Mouse (Mus musculus) granulocyte monocyte progenitor cell, adult 5-6 weeks (primary cell): ENCODE measurements around the gene Runx1. TPM values are rescaled to one million over a fixed set of nuclear protein-coding genes. Genes with fewer than 3 reads are reported as not detected.
A peak's percentile ranks its signal among the peaks of the same experiment; 100 is the strongest.

ENCODE experiments used
- ATAC-seq: replicated peaks from 2 replicates; pipeline ENCODE4 v1.8.0; 2016; ENCODE audit warnings: mild to moderate bottlenecking, moderate TSS enrichment, inconsistent platforms; ENCODE audit not compliant: poor library complexity, severe bottlenecking
- total RNA-seq, 2 experiments: library from RNA; stranded (forward) in 1 of 2; stranded (reverse) in 1 of 2; fragments of 200-712, 200-1000 nt in 1 of 2; fragments of >200 nt in 1 of 2; fragmentation: Nextera tagmentation in 1 of 2; gene quantifications; 2 replicates each; pipeline ENCODE4 v1.2.3; 2014 to 2017

Runx1 gene
- total RNA-seq, 2 experiments from 2014 or later: 66.4 to 137 TPM

- peak; percentile 58 for ATAC-seq
Observed at GRCm38 (mm10) chr16:92591783-92592182, 234.2 kb downstream of the Runx1 start.

- ATAC-seq: no peak
Observed at GRCm38 (mm10) chr16:92587836-92588235, 238.1 kb downstream of the Runx1 start.

GRCm38 (mm10) chr16:92581767-92582166 lies 244.2 kb downstream of the Runx1 start:
- ATAC-seq: peak; percentile 89

- no peak for ATAC-seq
Observed at GRCm38 (mm10) chr16:92580981-92581380, 245.0 kb downstream of the Runx1 start.

- no peak for ATAC-seq
Observed at GRCm38 (mm10) chr16:92578915-92579653, 246.9 kb downstream of the Runx1 start.

GRCm38 (mm10) chr16:92577381-92577780 lies 248.6 kb downstream of the Runx1 start:
- no peak for ATAC-seq

- no peak for ATAC-seq
Observed at GRCm38 (mm10) chr16:92575792-92576191, 250.2 kb downstream of the Runx1 start.

GRCm38 (mm10) chr16:92573193-92573592 lies 252.8 kb downstream of the Runx1 start:
- peak; percentile 82 for ATAC-seq

GRCm38 (mm10) chr16:92571246-92571645 lies 254.7 kb downstream of the Runx1 start:
- peak; percentile 28; the same call in 1 of the 2 replicates for ATAC-seq

- no peak for ATAC-seq
Observed at GRCm38 (mm10) chr16:92566146-92566545, 259.8 kb downstream of the Runx1 start.

- ATAC-seq: peak; percentile 95
Observed at GRCm38 (mm10) chr16:92565708-92566107, 260.2 kb downstream of the Runx1 start.

- no peak for ATAC-seq
Observed at GRCm38 (mm10) chr16:92565291-92565690, 260.7 kb downstream of the Runx1 start.

GRCm38 (mm10) chr16:92555051-92555450 lies 270.9 kb downstream of the Runx1 start:
- ATAC-seq: no peak

GRCm38 (mm10) chr16:92552858-92553257 lies 273.1 kb downstream of the Runx1 start:
- no peak for ATAC-seq

GRCm38 (mm10) chr16:92552106-92552382 lies 273.9 kb downstream of the Runx1 start:
- ATAC-seq: no peak
